Mouse (Mus musculus): Measurements from ENCODE around the gene Cant1. TPM values are rescaled to one million over a fixed set of nuclear protein-coding genes. Genes with fewer than 3 reads are reported as not detected.
A peak's percentile ranks its signal among the peaks of the same experiment; 100 is the strongest.

Gene Cant1
- polyA plus RNA-seq, 1 experiment from 2014 or later = 32.3 TPM

DNA sequence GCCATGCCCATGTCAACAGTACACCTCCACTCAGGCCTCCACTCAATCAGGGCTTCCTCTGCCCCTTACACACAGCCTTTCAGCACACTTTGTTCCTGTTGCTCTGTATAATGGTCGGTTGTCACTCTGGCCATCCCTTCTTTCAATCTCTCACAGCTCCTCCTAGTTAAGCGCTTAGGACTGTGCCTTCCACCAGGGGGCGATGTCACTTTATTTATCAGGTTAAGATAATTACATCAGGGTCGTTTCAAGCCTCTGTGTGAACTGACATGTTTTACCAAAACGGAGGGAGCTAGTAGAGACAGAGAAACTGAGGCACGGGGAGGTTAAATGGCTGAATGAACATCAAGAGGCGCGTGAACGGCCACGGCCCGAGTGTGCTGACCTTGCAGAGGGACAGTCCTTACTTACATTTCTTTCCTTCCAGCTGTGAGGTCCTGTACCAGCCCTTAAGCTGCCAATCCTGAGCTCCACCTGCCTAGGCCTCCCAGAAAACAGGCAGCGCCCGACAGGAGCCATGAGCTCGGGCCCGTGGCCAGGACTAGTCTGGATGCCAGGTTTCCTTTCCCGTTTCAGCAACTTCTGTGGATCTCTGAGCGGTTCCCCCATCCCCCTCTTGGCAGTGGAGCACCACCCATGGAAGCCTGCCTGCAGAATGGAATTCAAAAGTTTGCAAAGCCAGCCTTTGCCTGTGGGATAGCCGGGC lies 4.5 kb upstream of the Cant1 start:
- Histone ChIP-seq H3K9ac (ENCODE audit: low read length) (peak overlapping the region; percentile 47; the same call in 1 of the 2 replicates), H3K27ac (replicated peaks) (peak overlapping the region; percentile 78), H3K36me3 (ENCODE audit: control insufficient read depth, insufficient read depth, low read length) (no peaks in the 10 kb centered on the region), H3K27me3 (ENCODE audit: control insufficient read depth, insufficient read depth, low read length) (no peaks in the 10 kb centered on the region), H3K9me3 (ENCODE audit: control insufficient read depth, low read length) (no peaks in the 10 kb centered on the region), H3K4me2 (replicated peaks; ENCODE audit: low read depth) (peak overlapping the region; percentile 52), H3K4me3 (ENCODE audit: low read depth, low read length) (no peak overlapping the region), H3K4me1 (replicated peaks; ENCODE audit: control insufficient read depth, insufficient read depth) (peaks cover 19% of the 10 kb centered on the region)
- ATAC-seq (ENCODE audit: low FRiP score, low TSS enrichment) = peak; percentile 2; the same call in 1 of the 2 replicates
- TF ChIP-seq CTCF (IDR thresholded peaks at IDR 0.05; ENCODE audit: low read depth) = peak; percentile 91
- no peak for TF ChIP-seq EP300 (optimal IDR thresholded peaks at IDR 0.05)
- DNase-seq (ENCODE audit: low spot score) = peak; percentile 76
- 2% methylated on average over 18 of the region's 18 CpGs for WGBS

DNA sequence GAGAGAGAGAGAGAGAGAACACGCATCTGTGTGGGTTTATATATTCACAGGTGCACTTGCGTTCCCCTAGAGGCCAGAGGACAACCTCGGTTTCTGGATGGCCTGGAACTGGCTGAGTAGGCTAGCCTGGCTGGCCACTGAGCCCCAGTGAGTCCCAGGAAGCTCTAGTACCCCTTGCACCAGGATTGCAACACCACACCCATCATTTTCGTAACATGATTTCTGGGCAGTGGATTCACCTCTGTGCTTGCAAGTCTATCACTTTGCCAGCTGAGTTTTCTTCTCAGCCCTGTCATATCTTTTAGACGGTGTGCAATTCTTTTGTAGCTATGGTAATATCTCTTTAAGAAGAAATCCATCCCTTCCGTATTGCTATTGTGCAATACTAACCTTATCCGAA lies 1.4 kb upstream of the Cant1 start:
- DNase-seq (ENCODE audit: low spot score) (no peak), ATAC-seq (ENCODE audit: low FRiP score, low TSS enrichment) (no peak)
- 64% methylated on average over 7 of the region's 7 CpGs for WGBS
- Histone ChIP-seq H3K9ac (ENCODE audit: low read length) (no peak overlapping the region), H3K36me3 (ENCODE audit: control insufficient read depth, insufficient read depth, low read length) (no peaks in the 10 kb centered on the region), H3K4me3 (ENCODE audit: low read depth, low read length) (no peak overlapping the region), H3K4me2 (replicated peaks; ENCODE audit: low read depth) (no peak overlapping the region), H3K27ac (replicated peaks) (no peak overlapping the region), H3K9me3 (ENCODE audit: control insufficient read depth, low read length) (no peaks in the 10 kb centered on the region), H3K4me1 (replicated peaks; ENCODE audit: control insufficient read depth, insufficient read depth) (peaks cover 22% of the 10 kb centered on the region), H3K27me3 (ENCODE audit: control insufficient read depth, insufficient read depth, low read length) (no peaks in the 10 kb centered on the region)
- TF ChIP-seq CTCF (IDR thresholded peaks at IDR 0.05; ENCODE audit: low read depth) = no peak
- TF ChIP-seq EP300 (optimal IDR thresholded peaks at IDR 0.05) = no peak

DNA sequence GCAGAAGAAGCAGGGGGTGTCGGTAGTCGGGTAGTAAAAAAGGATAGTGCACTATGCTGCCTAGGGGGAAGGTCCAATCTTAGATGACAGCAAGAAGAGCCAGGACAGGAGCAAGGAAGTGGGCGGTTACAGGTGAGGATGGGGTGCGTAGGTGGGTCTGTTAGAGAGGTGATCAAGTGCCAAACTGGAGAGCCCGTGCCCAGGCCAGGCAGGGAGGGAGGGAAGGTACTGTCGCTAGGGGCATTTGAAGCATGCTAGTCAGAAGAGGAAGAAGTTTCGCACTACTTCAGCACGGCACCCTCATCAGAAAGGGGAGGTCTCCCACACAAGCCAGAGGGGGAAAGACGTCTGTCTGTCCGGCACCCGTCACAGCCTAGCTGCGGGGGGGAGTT lies 448 bp downstream of the Cant1 start:
- TF ChIP-seq CTCF (IDR thresholded peaks at IDR 0.05; ENCODE audit: low read depth) (no peak), EP300 (optimal IDR thresholded peaks at IDR 0.05) (no peak)
- DNase-seq (ENCODE audit: low spot score) (no peak), ATAC-seq (ENCODE audit: low FRiP score, low TSS enrichment) (peak; percentile 3)
- peaks cover 4% of the 10 kb centered on the region; the same call in 1 of the 2 replicates for H3K36me3 ChIP-seq (ENCODE audit: control insufficient read depth, insufficient read depth, low read length)
- WGBS = 4% methylated on average over 12 of the region's 12 CpGs
- peak overlapping the region; percentile 89 for H3K4me2 ChIP-seq (replicated peaks; ENCODE audit: low read depth)
- no peaks in the 10 kb centered on the region for H3K9me3 ChIP-seq (ENCODE audit: control insufficient read depth, low read length)
- H3K27me3 ChIP-seq (ENCODE audit: control insufficient read depth, insufficient read depth, low read length) = no peaks in the 10 kb centered on the region
- H3K27ac ChIP-seq (replicated peaks) = peak overlapping the region; percentile 94
- H3K4me3 ChIP-seq (ENCODE audit: low read depth, low read length) = peak overlapping the region; percentile 87
- H3K9ac ChIP-seq (ENCODE audit: low read length) = peak overlapping the region; percentile 97
- H3K4me1 ChIP-seq (replicated peaks; ENCODE audit: control insufficient read depth, insufficient read depth) = peaks cover 12% of the 10 kb centered on the region

DNA sequence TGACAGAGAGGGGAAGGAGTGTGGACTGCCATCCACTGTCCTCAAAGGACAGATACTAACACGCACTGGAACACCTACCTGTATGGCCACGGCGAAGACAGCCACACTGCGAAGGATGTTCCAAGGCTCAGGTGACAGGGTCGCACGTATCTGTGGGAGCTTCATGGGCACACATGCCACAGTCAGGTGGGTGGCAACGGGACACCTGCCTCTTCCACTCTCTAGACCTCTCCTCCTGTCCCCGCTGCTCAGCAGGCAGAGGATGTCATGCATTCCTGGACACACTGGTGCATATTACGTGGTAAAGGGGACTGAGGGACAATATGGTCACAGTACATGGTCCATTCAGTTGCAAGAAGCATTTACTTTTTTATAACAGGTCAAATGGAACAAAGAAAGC lies 1.4 kb downstream of the Cant1 start:
- 89% methylated on average over 9 of the region's 9 CpGs for WGBS
- Histone ChIP-seq H3K4me1 (replicated peaks; ENCODE audit: control insufficient read depth, insufficient read depth) (peaks cover 12% of the 10 kb centered on the region), H3K9me3 (ENCODE audit: control insufficient read depth, low read length) (no peaks in the 10 kb centered on the region), H3K9ac (ENCODE audit: low read length) (peak overlapping the region; percentile 97), H3K27ac (replicated peaks) (peak overlapping the region; percentile 94; the same call in 1 of the 2 replicates), H3K4me3 (ENCODE audit: low read depth, low read length) (peak overlapping the region; percentile 87; the same call in 1 of the 2 replicates), H3K36me3 (ENCODE audit: control insufficient read depth, insufficient read depth, low read length) (peaks cover 4% of the 10 kb centered on the region; the same call in 1 of the 2 replicates), H3K4me2 (replicated peaks; ENCODE audit: low read depth) (peak overlapping the region; percentile 89), H3K27me3 (ENCODE audit: control insufficient read depth, insufficient read depth, low read length) (no peaks in the 10 kb centered on the region)
- no peak for TF ChIP-seq EP300 (optimal IDR thresholded peaks at IDR 0.05)
- no peak for TF ChIP-seq CTCF (IDR thresholded peaks at IDR 0.05; ENCODE audit: low read depth)
- no peak for ATAC-seq (ENCODE audit: low FRiP score, low TSS enrichment)
- DNase-seq (ENCODE audit: low spot score) = no peak

DNA sequence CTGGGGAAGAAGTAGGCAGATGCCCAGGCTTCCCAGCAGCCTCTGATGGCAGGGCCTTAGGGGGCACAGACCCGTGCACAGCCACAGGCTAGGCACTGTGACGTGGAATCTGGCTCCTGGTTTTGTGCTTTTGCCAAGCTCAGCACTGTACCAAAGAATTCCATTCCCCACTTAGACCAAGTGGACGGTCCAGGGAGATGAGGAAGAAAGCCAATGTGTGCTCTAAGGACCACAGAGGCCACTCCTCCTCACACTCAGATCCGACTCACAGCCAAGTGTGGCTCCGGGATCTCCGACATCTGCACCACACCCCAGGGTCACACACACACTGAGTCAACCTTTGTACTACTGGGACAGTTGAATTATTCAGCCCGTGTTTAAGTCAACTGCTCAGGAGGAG lies 2.8 kb downstream of the Cant1 start:
- no peaks in the 10 kb centered on the region for H3K27me3 ChIP-seq (ENCODE audit: control insufficient read depth, insufficient read depth, low read length)
- H3K4me1 ChIP-seq (replicated peaks; ENCODE audit: control insufficient read depth, insufficient read depth) = peaks cover 12% of the 10 kb centered on the region
- 64% methylated on average over 7 of the region's 7 CpGs for WGBS
- H3K9me3 ChIP-seq (ENCODE audit: control insufficient read depth, low read length) = no peaks in the 10 kb centered on the region
- H3K4me2 ChIP-seq (replicated peaks; ENCODE audit: low read depth) = no peak overlapping the region; the same call in 1 of the 2 replicates
- ATAC-seq (ENCODE audit: low FRiP score, low TSS enrichment) (peak; percentile 65), DNase-seq (ENCODE audit: low spot score) (peak; percentile 75)
- H3K4me3 ChIP-seq (ENCODE audit: low read depth, low read length) = no peak overlapping the region
- TF ChIP-seq CTCF (IDR thresholded peaks at IDR 0.05; ENCODE audit: low read depth) (no peak), EP300 (optimal IDR thresholded peaks at IDR 0.05) (no peak)
- peaks cover 6% of the 10 kb centered on the region for H3K36me3 ChIP-seq (ENCODE audit: control insufficient read depth, insufficient read depth, low read length)
- peak overlapping the region; percentile 84 for H3K27ac ChIP-seq (replicated peaks)
- H3K9ac ChIP-seq (ENCODE audit: low read length) = no peak overlapping the region

DNA sequence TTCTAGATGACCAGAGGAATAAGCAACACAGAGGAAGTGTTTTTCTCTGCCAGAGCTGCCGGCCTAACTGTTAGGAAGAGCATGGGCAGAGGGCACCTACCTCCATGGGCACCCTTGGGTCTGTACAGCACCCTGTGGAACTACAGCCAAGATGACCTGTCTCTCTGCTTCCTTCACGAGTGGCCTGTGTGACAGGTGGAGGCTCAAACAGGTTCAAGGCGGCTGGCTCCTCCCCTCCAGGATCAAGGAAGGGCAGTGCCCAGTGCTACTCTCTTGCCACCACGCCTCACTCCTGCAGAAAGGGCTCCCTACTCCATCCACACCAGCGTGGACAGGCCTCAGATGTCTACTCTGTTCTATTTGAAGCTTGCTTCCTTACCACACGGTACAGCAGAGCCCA lies 3.3 kb downstream of the Cant1 start:
- ATAC-seq (ENCODE audit: low FRiP score, low TSS enrichment) = peak; percentile 73

More for the DNA sequence above, 3.3 kb downstream of the Cant1 start:
- peak overlapping the region; percentile 27 for H3K4me2 ChIP-seq (replicated peaks; ENCODE audit: low read depth)
- peak overlapping the region; percentile 84 for H3K27ac ChIP-seq (replicated peaks)
- peaks cover 9% of the 10 kb centered on the region for H3K36me3 ChIP-seq (ENCODE audit: control insufficient read depth, insufficient read depth, low read length)
- peaks cover 12% of the 10 kb centered on the region for H3K4me1 ChIP-seq (replicated peaks; ENCODE audit: control insufficient read depth, insufficient read depth)
- H3K9me3 ChIP-seq (ENCODE audit: control insufficient read depth, low read length) = no peaks in the 10 kb centered on the region
- peak; percentile 83 for DNase-seq (ENCODE audit: low spot score)
- no peak for TF ChIP-seq CTCF (IDR thresholded peaks at IDR 0.05; ENCODE audit: low read depth)
- no peak for TF ChIP-seq EP300 (optimal IDR thresholded peaks at IDR 0.05)
- H3K27me3 ChIP-seq (ENCODE audit: control insufficient read depth, insufficient read depth, low read length) = no peaks in the 10 kb centered on the region
- H3K4me3 ChIP-seq (ENCODE audit: low read depth, low read length) = no peak overlapping the region
- peak overlapping the region; percentile 47; the same call in 1 of the 2 replicates for H3K9ac ChIP-seq (ENCODE audit: low read length)
- 66% methylated on average over 6 of the region's 6 CpGs for WGBS
